Mouse (Mus musculus) hindbrain, embryonic 10.5 days (tissue): ENCODE results near the gene Golim4. TPM values are rescaled to one million over a fixed set of nuclear protein-coding genes. Genes with fewer than 3 reads are reported as not detected.

ENCODE experiments used
- polyA plus RNA-seq: library from polyadenylated mRNA; unstranded; fragments of >200 nt; fragmentation: Nextera tagmentation; extraction: Ambion mirVana; gene quantifications from 2 replicates; pipeline ENCODE4 v1.2.1, GENCODE M21; 2016

Golim4 gene
- polyA plus RNA-seq, 1 experiment from 2014 or later, result 45.0 TPM

Other genes with a start within 250 kb of the Golim4 start
- gene Gm29133, start 208.8 kb downstream of the Golim4 start, polyA plus RNA-seq, result not detected in 2 replicates
- gene Fstl5, start 117.3 kb upstream of the Golim4 start, polyA plus RNA-seq, result 2.0 and 5.8 TPM in 2 replicates